Mouse (Mus musculus) liver, embryonic 14.5 days (tissue): ENCODE data around the gene Satb2.

Experiments used
- CTCF ChIP-seq: IDR thresholded peaks from 2 replicates; pipeline ENCODE4 v1.5.1; 2016; ENCODE audit warnings: antibody characterized with exemption, low read depth, control low read depth
- EP300 ChIP-seq: IDR thresholded peaks from 2 replicates; pipeline ENCODE4 v1.6.1; 2016; ENCODE audit warnings: antibody characterized with exemption, low read depth

GRCm38 (mm10) chr1:56897492-56898180 lies 80.8 kb downstream of the Satb2 start:
- TF ChIP-seq EP300 (no peak), CTCF (no peak)
